Mouse (Mus musculus): Measurements from ENCODE around the gene Sept9.

Gene Sept9

DNA sequence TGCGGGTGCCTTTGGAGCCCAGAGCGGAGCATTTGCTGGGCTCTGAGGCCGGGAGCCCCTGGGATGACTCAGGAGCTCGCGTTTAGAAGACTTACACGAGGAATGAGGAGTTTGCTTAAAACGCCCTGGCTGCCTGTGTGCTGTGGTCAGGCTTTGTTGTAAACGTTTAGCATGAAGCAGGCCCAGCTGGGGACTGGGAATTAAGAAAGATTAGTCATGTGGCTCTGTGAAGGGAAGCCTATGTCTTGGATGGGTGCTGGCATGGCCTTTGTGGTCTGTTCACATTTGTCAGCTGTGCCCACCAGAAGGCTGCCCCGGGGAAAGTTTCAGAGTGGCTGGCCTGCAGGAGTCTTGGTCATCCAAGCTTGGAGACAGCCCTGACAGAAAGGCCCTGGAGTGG lies 61.2 kb downstream of the Sept9 start:
- DNase-seq (ENCODE audit: inconsistent age in 2 of 2, low spot score in 1 of 2): no peak

DNA sequence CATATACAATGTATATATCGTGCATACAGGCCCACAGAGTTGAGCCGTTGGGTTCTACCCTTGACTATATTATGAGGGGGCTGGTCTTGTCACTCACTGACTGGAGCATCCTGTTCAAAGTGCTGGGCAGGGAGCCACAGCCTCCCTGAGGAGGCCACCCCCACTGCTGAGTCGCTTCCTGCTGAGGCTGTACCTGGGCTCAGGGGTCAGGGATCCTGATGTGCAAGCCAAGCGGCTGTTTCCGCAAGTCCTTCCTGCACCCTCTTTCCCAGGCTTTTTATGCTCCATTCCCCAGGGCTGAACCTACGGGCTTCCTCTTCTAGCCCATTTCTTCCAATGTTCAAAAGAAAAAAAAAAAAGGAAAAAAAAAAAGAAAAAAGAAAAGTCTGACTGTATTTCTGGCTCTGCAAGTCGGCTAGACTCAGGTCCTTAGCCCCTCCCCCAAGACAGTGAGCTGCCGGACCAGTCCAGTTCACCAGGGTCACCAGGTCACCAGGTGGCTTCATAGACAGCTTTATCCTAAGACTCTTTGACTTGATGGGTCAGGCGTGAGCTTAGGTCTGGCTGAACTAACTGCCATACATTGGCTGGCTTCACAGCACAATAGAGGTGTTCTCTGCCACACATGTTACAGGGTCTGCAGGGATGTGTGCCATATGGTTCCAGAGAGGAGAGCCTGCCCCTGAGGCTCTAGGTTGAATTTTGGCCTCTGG lies 63.8 kb downstream of the Sept9 start:
- peak; percentile 70 to 72 for DNase-seq (ENCODE audit: inconsistent age in 2 of 2, low spot score in 1 of 2)

DNA sequence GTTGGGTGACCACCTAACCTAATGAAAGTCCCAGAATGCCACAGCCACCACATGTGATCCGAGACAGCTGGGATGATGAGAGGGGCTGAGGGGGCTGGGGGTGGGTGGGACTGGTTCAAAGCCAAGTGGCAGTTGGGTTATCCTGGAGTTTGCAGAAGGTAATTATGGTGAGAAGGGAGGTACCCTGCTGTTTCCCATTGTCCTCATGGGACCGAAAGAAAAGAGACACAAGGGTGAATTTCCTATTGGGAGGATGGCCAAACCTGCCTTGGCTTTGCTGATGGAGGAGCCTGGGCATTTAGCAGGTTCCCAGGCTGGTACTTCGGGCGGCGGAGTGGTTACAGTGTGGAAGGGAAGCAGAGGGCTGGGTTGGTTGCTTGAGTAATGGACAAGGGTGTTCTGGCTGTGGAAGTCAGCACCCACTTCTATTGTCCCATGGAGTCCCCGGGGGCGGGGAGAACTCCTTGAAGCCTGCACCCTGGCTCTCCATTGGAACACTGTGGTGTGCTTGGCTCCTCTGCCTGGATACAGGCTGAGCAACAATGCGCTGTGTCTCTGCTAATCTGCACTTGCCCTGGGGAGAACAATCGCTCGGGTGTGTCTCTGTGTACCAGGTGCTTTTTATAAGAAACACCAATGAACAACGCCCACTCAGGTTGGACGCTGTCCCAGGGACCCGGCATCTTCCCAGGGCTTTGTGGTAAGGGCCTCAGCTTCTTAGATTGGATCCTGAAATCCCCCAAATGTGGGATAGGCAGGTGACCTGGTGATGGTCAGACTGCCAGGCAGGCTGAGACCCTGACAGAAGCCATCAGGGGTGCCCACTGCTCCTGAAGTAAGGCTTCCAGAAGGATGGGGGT lies 64.9 kb downstream of the Sept9 start:
- DNase-seq (ENCODE audit: inconsistent age in 2 of 2, low spot score in 1 of 2): peak in 1 of 2 experiments; percentile 63

DNA sequence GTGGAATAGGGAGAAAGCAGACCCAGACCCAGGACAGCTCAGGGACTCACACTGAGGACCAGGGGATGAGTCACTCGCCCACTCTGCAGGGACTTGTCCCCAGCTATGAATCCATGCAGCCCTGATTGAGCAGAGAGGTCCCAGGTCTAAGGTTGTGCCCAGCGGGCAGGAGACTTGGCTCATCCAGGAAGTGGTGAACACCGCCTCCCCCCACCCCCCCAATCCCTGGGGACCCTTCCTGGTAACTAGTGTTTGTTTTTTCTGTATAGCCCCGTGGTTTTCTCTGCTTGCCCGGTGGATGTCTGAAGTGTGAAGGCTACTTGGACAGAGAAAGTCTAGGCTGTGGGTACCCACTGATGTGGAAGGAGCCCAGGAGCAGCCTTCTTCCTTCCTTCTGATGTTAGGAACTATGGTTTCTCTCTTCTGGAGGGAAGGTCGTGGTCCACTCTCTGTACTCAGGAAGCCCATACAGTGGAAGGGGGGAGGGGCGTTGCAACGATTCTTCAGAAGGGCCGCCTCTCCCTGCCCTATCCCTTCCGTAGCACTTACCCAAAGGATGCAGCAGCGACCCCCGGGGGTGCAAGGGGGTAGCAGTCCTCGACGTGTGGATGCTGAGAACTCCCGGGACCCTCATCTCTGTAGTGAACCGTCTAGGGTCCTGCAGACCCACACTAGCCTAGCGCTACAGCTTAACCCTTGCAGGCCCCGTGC lies 66.0 kb downstream of the Sept9 start:
- peak; percentile 70 to 83 for DNase-seq (ENCODE audit: inconsistent age in 2 of 2, low spot score in 1 of 2)

DNA sequence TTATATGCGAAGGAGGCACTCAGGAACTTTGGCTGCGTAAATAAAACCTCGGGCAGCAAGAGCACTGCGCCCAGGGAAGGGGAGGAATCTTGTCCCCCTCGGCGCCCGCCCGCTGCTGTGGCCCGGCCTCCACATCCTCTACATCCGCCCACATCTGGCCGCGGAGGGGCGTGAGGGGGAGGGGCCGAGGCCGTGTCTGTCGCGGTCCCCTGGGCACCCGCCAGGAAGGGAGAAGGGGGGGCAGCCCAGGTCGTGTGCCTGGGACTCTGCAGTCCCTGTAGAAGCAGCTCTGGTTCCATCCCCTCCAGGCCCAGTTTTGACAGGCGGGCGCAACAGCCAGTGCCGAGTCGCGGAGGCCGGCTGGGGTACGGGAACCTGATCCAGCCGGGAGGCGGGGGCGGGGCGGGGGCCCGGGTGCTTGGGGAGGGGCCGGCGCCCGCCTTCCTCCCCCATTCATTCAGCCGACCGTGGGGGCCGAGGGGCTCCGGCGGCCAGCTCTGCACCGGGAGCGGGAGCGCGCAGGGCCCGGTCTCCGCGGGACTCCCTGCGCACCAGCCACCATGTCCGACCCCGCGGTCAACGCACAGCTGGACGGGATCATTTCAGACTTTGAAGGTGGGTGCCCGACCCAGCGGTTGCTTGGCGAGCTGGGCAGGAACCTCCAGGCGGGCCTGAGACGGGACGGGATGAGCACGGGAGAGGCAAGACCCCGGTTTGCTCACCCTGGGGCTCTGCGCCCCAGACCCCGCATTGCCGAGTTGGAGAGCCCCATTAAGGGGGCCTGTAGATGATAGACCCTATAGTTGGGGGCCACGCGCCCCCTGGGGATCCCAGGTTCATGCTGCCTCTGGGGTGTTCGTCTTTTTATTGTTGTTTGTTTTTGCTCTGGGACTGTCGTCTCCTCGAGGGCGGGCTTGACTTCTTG lies 66.8 kb downstream of the Sept9 start:
- DNase-seq (ENCODE audit: inconsistent age in 2 of 2, low spot score in 1 of 2): peak; percentile 94 to 96

DNA sequence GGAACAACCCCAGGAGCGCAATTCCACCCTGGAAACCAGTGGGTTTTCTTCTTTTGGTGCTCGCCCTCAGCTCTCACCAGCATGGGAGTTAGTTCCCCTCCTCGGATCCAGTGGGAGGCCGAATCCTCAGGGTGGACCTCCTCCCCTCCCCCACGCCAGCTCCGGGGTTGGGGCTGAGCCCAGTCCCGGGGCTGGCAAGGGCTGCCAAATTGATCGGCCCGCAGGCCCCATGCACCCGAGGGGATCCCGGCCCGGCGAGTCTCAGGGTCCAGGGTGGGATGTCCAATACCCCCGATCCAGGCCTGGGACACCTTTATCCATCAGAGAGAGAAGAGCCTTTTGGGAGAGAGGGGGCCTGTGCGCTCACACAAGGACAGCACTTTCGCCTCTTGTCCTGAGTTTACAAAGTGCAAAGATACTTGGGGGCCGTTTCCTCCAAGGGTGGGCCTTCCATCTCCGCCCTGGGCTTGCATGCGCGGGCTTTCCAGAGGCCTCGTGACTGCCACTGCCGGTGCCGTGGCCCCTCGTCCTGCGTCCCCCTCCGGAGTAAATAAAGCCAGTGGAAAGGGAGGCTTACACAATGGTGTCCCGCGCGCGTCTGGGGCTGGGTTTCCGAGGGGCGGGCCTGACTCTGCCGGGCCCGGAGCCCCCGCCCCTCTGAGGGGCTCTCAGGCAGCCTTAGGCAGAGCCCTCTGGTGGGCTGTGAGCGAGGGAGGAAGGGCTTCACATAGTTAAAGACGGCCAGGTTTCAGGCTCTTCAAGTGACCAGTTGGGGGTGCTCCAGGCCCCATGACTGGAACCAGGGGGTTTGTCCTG lies 67.7 kb downstream of the Sept9 start:
- peak; percentile 69 to 89 for DNase-seq (ENCODE audit: inconsistent age in 2 of 2, low spot score in 1 of 2)

DNA sequence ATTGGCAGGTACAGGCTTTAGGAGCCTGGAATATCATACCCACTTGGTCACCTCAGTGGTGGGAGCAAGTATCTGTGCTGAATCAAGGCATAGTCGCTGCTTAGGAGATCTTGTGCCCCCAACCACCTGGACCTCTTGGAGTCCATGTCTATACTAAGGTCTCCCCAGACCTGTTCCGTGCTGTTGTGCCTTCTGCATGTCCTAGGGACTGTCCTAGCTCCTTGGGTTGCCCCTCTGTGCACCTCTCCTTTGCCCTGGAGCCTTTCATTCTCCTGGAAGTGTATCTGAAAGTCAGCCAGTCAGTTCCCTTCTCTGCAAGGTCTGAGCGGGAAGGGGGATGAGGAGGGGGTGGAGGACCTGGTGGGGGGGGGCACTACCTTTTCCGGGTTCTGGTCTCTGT lies 68.4 kb downstream of the Sept9 start:
- peak in 1 of 2 experiments; percentile 51 for DNase-seq (ENCODE audit: inconsistent age in 2 of 2, low spot score in 1 of 2)

DNA sequence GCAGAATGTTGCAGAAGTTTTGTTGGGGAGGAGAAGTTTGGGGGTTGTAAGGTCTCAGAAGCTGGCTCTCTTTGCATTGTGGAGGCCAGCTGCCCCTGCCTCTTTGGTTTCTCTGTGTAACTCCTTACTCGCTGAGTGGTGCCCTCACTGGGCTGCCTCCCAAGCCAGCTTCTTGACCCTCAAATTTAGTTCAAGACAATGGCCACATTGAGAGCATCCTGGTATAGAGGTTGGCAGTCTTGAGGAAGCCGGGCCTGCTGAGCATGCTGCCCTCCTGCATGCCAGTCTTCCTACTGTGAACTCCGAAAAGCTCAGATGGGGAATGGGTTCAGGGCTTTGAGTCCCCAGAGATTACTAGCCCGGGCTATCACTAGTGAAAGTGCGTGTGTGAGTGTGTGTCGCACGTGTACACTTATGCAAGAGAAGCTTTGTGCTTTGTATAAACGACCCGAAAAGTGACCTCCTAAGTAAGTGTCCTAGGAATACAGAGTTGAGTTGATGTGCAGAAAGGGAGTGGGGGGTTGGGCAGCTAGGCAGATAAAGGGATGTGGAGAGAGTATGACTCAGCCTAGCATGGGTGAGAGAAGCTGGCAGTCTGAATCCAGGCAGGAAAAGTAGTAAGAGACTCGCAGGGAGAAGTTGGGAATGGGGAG lies 69.0 kb downstream of the Sept9 start:
- peak in 1 of 2 experiments; percentile 80 for DNase-seq (ENCODE audit: inconsistent age in 2 of 2, low spot score in 1 of 2)

DNA sequence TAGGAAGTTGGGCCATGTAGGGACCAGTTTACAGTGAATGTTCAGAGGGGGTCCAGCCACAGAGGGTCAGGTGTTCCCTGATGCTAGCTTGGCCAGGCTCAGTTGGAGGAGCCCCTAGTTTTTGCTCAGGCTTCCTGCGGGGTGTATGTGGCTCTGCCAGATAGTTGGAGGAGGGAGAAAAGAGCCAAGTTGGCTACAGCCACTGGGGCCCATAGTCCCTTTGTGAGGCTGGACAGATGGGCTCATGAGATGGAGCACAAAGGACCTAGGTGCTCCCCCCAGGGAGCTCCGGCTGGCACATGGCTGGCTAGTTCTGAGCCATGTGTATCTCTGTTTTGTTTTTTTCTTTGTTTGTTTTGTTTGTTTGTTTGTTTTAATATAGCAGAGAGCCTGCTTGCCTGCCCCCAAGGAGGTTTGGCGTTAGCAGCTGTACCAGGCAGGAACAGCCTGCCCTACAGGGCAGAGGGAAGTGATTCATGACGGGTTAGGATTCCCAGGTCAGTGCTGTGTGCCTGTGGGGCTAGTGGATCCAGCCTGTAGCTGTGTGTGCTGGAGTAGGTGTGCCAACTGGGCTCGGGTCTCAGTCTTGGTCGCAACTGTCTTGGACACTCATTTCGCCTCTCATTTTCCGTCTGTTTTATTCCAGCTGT lies 69.7 kb downstream of the Sept9 start:
- peak in 1 of 2 experiments; percentile 68 for DNase-seq (ENCODE audit: inconsistent age in 2 of 2, low spot score in 1 of 2)

DNA sequence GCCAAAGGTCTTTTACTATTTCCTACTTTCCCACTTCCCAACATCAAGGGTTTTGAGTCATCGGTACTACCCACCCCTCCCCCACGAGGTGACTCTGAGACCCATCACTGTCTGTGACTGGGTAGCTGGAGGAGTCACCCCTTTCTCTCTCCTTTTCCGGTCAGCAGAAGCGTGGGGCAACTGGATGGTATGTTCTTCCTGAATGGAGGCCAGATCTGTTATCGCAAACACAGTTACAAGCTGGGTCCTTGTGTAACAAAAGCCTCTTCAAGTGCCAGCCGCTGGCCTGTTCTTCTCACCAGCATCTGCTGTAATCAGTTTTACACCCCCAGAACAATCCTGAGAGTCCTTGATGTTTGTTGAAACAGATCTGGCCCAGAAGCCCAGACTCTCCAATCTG lies 70.5 kb downstream of the Sept9 start:
- DNase-seq (ENCODE audit: inconsistent age in 2 of 2, low spot score in 1 of 2): peak in 1 of 2 experiments; percentile 79

DNA sequence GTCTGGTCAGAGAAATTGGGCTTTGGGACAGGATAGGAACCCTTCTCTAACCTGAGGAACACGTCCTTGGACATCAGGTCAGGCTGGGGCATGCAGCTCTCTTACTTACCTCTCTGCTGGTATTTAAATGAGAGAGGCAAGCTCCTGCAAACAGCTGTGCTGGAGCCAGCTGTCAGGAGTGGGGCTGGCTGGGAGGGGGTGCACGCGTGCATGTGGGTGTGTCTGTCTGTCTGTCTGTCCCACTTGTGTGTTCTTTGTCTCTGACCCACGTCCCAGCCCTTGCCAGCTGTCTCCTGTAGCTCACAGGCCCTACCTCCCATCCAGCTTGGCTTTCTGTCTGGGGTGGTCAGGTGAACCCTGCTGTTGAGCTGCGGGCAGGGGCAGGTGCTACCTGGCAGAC lies 75.5 kb downstream of the Sept9 start:
- no peak for DNase-seq (ENCODE audit: inconsistent age in 2 of 2, low spot score in 1 of 2)

DNA sequence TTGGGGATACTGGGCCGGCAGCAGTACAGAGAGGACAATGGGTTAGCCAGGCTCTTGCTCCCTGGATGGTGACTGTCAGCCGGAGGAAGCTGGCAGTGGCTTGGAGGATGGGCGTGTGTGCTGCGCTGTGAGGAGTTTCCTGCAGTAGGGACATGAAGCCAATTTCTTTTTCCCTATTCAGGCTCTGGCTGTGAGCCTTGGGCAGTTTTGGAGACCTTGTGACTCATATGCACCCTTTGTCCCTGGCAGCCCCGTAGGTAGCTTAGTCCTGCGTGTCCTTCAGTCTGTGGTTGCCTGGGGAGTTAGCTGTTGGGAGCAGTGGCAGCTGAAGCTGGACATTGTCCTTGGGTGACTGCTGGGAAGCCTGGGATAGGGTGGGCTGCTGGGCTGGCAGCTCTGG lies 76.5 kb downstream of the Sept9 start:
- peak; percentile 93 to 95 for DNase-seq (ENCODE audit: inconsistent age in 2 of 2, low spot score in 1 of 2)

DNA sequence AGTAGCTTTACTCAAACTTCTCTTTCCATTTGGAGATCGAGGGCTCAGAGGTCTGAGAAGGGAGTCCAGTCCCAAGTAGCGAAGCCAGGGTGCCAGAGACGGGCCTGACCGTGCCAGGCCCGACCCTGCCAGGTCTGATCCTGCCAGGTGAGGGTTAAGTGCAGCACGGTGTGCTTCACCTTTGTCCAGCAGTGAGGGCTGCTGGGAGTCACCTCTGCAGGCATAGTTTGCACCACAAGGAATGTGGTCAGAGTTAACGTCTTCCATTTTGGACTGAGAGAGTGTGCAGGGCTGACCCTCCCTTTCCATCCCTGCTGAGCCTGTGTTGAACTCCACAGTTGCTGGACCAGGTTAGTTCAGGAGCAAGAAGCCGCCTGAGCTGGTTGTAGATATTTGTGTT lies 77.5 kb downstream of the Sept9 start:
- no peak for DNase-seq (ENCODE audit: inconsistent age in 2 of 2, low spot score in 1 of 2)

DNA sequence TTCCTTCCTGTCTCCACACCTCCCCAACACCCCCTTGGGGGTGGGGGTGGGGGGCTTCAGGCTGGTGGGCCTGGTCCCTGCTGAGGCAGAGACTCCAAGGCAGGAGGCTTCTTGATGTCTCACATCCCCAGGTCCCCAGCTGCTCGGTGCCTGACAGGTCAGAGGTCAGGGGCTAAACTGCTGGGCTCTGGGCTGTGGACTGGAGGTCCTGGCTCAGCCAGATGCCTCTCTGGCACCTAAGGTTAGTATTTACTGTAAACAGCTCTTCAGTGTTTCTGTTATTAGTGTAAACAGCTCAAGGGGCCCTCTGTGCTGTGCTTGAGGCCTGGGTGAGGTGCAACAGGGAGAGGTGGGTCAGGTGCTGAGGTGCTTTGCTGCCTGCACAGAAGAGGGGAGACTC lies 78.7 kb downstream of the Sept9 start:
- no peak for DNase-seq (ENCODE audit: inconsistent age in 2 of 2, low spot score in 1 of 2)

DNA sequence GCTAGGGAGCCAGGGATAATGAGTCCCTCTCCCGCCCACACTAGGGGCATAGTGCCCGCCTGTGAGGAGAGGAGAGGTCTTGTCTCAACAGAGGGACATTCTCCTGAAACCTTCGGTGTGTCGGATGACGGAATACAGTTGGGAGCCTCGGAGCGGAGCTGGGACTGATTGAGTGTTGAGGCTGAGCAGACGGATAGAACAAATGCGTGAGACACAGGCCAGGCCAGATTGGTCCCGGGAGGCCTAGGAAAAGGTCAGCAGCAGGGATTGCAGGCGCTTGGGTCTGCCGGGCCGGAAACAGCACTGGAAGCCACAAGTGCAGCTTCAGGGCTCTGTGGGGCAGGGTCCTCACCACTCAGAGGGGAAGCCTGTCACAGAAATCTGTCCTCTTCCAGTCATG lies 79.1 kb downstream of the Sept9 start:
- DNase-seq (ENCODE audit: inconsistent age in 2 of 2, low spot score in 1 of 2): peak; percentile 40 to 70

DNA sequence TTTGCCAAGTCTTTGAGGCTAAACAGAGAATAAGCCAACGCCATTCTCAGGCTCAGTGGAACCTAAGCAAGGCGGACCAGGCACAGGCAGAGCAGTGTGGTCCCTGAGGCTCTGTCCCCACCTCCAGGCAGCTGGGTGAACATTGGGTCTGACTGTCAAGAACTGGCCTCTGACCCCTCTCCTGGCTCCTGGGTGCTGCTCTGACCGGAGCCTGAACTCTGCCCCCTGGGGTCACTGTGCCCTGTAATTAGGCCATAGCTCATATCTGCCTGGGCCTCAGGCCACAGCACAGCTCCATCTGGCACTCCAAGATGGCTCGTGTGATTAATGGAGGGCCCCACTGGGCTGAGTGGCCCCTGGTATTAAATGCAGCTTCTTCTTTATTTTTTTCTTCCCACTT lies 80.5 kb downstream of the Sept9 start:
- peak in 1 of 2 experiments; percentile 39 for DNase-seq (ENCODE audit: inconsistent age in 2 of 2, low spot score in 1 of 2)

DNA sequence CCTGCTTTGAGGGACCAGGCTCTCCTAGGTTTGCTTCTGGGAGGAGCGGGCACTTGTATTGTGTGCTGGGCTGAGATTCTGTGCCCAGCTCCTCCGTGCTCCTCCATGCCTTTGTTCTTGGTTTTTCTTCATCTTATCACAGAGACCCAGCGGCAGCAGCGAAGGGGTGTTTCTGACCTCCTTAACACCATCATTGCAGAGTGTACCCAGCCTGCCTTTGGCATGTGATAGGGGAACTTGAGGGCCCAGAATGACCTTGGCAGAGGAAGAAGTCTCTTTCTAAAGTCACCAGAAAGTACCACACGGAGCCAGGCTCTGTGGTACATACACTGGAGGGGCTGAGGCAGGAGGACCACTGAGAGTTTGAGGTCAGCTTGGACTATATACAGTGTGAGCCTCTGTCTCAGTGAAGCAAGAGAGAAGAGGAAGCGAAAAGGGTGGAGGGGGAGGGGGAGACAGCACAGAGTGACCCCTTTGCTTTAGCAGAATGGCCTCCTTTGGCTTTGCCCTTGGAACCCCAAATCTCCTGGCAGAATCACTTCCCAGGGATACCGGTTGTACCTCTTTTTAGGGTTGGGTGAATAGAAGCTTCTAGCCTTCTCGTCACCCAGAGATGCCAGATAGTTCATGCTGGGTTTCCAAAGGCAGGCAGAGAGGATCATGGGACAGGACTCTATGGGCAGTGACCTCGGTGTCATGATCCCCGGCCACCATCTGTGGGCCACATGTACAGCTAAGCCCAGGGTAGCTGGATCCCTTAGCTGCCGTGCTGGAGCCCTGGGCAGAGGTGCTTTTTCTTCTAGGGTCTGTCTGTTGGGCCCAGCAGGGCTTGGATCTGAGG lies 83.8 kb downstream of the Sept9 start:
- no peak for DNase-seq (ENCODE audit: inconsistent age in 2 of 2, low spot score in 1 of 2)
